Mouse (Mus musculus) frontal cortex, adult (tissue): ENCODE data around the gene Dvl2.

Source experiments
- ATAC-seq: cut with Nextera tagmentation; 2 replicates; pipeline ENCODE4 v1.9.2; 2017; ENCODE audit warnings: mild to moderate bottlenecking, moderate library complexity, mixed read lengths; ENCODE audit not compliant: low TSS enrichment

Dvl2 gene

GRCm38 (mm10) chr11:69981141-69981762, 19.1 kb upstream of the Dvl2 start, which contains the start of gene Ctdnep1:
Gene Ctdnep1 (plus strand): TSS chr11:69981156.
- ATAC-seq, result no peak

GRCm38 (mm10) chr11:69982225-69982624, 18.2 kb upstream of the Dvl2 start, which contains the start of gene Elp5:
Gene Elp5 (minus strand): TSS chr11:69982517.
- ATAC-seq, result no peak

GRCm38 (mm10) chr11:69982877-69983276, 17.5 kb upstream of the Dvl2 start:
- no peak for ATAC-seq

GRCm38 (mm10) chr11:69983377-69983776, 17.0 kb upstream of the Dvl2 start:
- ATAC-seq, result no peak

- no peak for ATAC-seq
These were observed 16.0 kb upstream of the Dvl2 start for GRCm38 (mm10) chr11:69984431-69984830.

GRCm38 (mm10) chr11:69989949-69990348, 10.4 kb upstream of the Dvl2 start:
- ATAC-seq, result no peak

GRCm38 (mm10) chr11:69990850-69991691, 9.3 kb upstream of the Dvl2 start, which contains the start of gene Gabarap:
Gene Gabarap (plus strand): TSS chr11:69991143.
- ATAC-seq, result peak; percentile 67

- ATAC-seq, result no peak
These were observed 8.7 kb upstream of the Dvl2 start for GRCm38 (mm10) chr11:69991711-69992110.

- ATAC-seq, result no peak
These were observed 8.0 kb upstream of the Dvl2 start for GRCm38 (mm10) chr11:69992396-69992795.

- no peak for ATAC-seq
These were observed 7.5 kb upstream of the Dvl2 start for GRCm38 (mm10) chr11:69992932-69993331.

GRCm38 (mm10) chr11:69994401-69995090, 5.8 kb upstream of the Dvl2 start:
- no peak for ATAC-seq

GRCm38 (mm10) chr11:69995391-69995960, 4.9 kb upstream of the Dvl2 start, which contains the start of gene Phf23:
Gene Phf23 (plus strand): TSS chr11:69995777.
- peak; percentile 72 for ATAC-seq

GRCm38 (mm10) chr11:69996161-69997061, 4.0 kb upstream of the Dvl2 start:
- ATAC-seq, result no peak

GRCm38 (mm10) chr11:69997070-69997509, 3.3 kb upstream of the Dvl2 start:
- ATAC-seq, result no peak

- no peak for ATAC-seq
These were observed 1.6 kb upstream of the Dvl2 start for GRCm38 (mm10) chr11:69998567-69999491.

GRCm38 (mm10) chr11:69999666-70000065, 729 bp upstream of the Dvl2 start:
- ATAC-seq, result no peak

GRCm38 (mm10) chr11:70001159-70001558, 764 bp downstream of the Dvl2 start:
- no peak for ATAC-seq

GRCm38 (mm10) chr11:70001865-70002264, 1.5 kb downstream of the Dvl2 start:
- ATAC-seq, result no peak

GRCm38 (mm10) chr11:70002471-70002870, 2.1 kb downstream of the Dvl2 start:
- no peak for ATAC-seq

- no peak for ATAC-seq
These were observed 5.1 kb downstream of the Dvl2 start for GRCm38 (mm10) chr11:70005521-70005920.
